Mouse (Mus musculus) mouse trophoblast stem cell (cell line): ENCODE data around the gene Entpd3.

Experiments
- in situ Hi-C, 2 experiments: fragments of 300-500 bp; cut with MseI, MboI; formaldehyde crosslinking; loops; 2 replicates in 1 of 2; 3 replicates in 1 of 2; pipeline ENCODE4 v1.15.1; 2025

Gene Entpd3

DNA sequence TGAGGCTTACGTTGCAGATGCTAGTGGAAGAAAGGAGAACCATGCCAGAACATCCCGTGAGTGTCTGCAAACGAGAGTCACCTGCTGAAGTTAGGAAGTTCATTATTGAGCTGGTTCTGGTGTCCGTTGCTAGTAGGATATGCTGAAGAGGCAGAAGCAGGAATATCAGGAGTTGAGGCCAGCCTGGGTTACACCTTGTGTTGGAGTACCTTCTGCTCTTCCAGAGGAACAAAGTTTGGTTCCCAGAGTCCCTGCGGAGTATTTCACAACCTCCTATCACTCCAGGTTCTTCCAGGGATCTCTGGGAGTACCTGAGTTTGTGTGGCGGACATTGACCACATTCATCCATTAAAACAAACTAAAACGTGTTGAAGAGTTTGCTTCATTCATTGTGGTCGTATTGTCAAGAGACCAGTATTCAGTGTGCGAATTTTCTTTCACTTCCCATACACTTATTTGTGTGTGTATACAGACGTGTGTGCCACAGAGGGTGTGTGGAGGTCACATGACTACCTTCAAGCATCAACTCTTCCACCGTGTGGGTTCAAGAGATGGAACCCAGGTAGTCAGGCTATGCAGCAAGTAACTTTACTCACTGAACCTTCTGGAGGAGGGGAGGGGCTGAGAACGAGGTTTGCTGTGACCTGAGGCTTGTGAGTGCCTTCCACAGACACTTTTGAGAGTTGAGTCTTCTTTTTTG lies 38.2 kb downstream of the Entpd3 start:
- in situ Hi-C loops = loop anchor here in 1 of 2 experiments (10.0 kb wide), 1 partner anchor 143 kb away; no protein-coding TSS in a partner anchor

DNA sequence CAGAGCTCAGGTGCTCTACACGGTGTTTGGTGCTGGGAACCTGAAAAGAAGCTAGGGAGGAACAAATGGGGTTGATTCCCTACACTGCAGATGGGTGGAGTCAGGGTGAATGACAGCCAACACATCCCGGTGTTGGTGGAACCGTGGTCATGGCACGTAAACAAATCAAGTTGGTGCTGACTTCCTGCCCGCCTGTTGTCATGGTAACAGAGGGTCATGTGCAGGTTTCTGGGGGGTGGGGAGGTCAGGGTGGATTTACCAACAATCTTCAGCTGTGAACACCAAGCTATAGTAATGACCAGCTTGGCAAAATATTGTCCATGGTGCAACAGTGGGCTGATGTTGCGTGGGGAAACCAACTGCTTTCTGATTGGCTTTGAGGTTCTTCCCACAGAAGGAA lies 39.1 kb downstream of the Entpd3 start:
- in situ Hi-C loops = loop anchor here in 1 of 2 experiments (10.0 kb wide), 1 partner anchor 144 kb away; no protein-coding TSS in a partner anchor

DNA sequence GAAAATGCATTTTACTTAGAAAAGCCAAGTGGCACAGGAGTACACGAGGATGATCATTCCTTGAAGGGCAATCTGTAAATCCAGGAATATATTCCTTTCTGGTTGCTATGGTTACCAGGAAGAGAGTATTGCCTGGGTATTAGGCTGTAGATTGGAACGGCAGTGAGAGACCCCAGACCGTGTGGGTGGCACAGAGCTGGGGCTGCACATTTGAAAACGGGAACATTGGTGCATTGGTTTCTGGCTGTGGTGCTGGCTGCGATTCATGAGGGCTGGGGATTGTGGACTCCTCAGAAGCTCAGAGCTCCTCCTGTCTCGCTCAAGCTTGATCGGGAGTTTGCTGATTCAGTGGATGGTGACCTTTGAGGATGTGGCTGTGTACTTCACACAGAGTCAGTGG lies 40.2 kb downstream of the Entpd3 start:
- in situ Hi-C loops = loop anchor here in 1 of 2 experiments (10.0 kb wide), 1 partner anchor 145 kb away; no protein-coding TSS in a partner anchor

DNA sequence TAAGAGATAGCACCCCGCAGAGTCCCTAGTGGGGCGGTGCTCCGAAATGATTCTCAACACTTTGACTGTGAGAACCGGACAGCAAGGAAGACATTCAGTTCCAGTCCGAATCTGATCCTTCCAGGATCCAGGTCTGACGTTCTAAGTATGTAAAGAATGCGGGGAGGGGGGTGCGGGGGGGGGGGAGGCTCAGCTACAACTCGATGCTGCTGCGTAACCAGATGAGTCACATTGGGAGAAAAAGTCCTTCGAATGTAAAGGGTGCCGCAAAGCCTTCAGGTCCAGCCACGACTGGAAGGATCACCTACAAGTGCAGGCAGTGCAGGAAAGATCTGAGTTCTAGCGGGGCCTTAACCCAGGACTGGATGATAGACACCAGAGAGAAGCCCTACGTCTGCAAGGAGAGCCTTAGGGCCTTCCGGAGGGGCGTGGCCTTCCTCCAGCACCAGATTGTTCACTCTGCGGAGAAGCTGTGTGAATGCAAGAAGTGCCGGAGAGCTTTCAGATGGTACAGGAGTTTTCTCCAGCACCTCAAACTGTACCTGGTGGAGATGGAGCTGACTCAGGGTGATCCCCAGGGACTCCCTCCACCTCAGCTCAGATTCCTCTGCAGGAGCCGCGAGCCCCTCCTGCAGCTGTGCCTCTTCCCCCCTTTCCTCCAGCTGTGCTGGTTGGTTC lies 42.5 kb downstream of the Entpd3 start:
- in situ Hi-C loops = no loop called here

DNA sequence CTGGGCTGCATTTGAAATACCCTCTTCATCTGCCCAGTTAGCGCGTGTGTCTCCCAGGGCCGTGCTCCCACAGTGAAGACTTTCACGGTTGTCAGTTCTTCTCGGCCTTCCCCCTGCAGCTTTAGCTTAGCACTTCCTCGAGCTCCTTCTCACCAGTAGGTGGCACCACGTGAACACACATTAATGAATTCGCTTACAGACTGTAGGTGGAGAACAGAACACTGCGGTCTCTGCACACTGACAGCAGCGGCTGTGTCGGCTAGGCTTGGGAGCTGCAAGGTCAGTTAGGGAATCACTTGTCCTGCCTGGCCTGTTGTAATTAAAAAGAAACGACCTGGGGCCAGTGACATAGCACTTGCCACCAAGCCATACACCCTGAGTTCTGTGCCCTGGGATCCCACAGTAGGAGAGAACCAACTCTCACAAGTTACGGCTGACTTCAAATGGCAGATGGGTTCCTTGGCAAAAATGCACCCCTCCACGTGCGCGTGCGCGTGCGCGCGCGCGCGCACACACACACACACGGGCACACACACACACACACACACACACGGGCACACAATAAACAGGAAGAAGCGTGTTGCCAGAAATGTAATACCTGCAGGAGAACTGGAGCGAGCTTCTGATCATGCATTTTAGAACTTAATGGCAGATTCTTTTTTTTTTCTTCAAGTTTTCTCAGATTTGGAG lies 43.1 kb downstream of the Entpd3 start:
- in situ Hi-C loops = no loop called here

DNA sequence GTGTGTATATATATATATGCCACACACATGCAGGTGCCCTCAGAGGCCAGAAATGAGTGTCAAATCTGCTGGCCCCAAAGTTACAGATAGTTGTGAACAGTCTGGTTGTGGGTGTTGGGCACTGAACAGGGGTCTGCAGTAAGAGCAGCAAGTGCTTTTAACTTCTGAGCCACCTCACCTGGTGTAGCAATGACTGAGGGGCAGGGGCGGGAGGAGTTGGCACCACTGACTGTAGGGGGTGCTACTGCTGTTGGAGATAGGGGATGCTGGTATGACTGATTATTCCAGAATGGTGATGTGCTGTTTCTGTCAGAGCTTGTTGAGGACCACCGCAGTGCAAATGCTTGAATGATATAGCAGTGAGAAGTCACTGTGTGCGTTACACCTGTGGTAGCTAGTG lies 43.7 kb downstream of the Entpd3 start:
- in situ Hi-C loops = no loop called here

DNA sequence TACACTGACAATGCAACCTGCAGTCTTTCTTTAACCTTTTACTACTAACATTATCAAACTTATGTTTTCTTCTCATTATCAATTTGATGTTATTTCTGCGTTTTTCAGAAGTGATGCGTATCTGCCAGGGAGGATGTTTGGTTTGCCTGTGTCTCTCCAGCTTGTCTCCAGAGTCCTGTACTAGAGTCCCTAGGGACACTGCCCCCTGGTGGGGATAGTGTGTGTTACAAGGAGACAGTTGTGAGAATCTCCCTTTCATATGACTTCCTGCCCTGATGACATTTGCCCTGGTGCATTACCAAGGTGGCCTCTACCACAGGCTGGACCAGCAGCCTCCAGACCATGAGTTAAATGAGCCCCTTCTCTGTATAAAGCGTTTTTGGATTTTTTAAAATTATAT lies 46.9 kb downstream of the Entpd3 start:
- in situ Hi-C loops = no loop called here

DNA sequence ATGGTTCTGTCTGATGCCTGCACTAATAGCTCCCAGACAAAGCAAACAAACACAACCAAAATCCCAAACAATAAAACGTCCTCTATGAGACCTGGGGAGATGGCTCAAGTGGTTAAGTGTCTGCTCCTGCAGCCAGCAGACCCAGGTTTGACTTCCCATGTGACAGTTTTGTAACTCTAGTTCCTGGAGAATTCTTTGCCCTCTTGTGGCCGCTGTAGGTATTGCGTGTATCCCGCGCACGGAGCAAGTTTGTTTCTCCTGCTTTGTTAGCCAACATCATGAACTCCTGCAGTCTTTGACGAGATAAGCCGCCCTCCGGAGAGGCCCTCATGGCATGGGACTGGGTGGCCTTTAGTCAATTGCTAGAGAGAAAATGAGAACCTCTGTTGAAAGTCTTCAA lies 51.9 kb downstream of the Entpd3 start:
- in situ Hi-C loops = loop anchor here in 1 of 2 experiments (5.0 kb wide), 1 partner anchor 89 kb away; no protein-coding TSS in a partner anchor

DNA sequence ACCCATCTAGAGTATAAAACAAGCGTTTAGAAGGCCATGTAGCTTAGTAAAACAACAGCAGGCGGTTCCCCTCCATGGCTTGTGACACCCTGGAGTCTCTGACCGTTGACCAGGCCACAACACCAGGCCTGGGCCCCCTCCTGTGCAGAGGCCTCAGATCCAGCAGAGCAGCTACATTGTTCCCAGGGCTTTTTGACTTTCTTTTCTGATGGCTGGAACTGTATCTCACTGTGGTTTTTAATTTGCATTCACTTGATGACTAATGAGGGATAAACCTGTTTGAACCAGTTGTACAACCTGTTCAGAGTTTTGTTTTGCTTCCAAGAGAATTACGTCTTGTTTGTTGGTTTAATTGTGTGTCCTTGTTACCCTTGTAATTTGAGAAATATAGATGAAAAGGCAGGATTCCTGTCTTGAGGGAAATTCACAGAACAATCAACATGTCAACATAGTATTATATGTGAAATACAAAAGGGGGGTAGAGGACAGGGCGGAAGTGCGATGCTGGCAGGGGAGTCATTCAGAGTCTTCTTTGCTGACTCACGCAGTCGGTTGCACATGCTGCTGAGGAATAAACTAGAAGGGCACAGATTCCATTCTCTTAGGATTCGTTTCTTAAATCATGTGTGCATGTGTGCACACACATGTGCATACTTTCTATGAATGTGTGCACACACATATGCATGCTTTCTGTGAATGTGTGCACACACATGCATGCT lies 53.9 kb downstream of the Entpd3 start:
- in situ Hi-C loops = loop anchor here in 1 of 2 experiments (5.0 kb wide), 1 partner anchor 91 kb away; no protein-coding TSS in a partner anchor

DNA sequence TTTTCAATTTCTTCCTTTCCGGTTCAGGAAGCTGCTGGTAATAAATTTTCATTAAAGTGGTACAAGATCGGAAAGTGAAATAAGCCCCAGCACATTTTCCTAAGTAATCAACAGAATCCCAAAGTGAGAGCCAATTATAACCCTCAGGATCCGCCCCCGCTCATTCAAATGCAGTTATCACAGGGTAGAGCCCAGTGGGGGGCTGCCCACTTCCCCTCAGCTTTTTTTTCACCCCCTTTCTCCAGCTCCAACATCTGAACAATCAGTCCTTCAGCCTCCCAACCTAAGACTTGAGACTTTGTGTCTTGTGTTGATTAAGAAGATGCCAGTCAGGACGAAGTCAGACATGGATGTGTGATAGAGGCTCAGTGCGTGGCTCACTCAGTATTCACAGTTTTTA lies 55.2 kb downstream of the Entpd3 start:
- in situ Hi-C loops = loop anchor here in 1 of 2 experiments (5.0 kb wide), 1 partner anchor 93 kb away; no protein-coding TSS in a partner anchor

DNA sequence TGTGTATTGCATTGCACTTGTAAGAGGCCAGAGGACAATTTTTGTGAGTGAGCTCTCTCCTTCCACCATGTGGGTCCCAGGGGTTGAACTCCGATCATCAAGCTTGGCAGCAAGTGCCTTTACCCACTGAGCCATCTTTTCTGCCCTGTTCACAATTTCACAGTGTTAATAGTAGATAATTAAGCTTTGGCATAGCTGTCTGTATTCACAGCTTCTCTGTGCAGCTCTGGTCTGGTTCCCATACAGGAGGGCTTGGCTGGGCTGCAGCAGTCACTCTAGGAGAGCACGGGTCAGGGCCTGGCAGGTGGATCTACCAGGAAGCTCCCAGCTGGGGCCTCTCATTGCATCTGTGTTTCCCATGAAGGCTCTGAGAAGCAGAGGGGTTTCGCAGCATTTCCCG lies 55.7 kb downstream of the Entpd3 start:
- in situ Hi-C loops = no loop called here

DNA sequence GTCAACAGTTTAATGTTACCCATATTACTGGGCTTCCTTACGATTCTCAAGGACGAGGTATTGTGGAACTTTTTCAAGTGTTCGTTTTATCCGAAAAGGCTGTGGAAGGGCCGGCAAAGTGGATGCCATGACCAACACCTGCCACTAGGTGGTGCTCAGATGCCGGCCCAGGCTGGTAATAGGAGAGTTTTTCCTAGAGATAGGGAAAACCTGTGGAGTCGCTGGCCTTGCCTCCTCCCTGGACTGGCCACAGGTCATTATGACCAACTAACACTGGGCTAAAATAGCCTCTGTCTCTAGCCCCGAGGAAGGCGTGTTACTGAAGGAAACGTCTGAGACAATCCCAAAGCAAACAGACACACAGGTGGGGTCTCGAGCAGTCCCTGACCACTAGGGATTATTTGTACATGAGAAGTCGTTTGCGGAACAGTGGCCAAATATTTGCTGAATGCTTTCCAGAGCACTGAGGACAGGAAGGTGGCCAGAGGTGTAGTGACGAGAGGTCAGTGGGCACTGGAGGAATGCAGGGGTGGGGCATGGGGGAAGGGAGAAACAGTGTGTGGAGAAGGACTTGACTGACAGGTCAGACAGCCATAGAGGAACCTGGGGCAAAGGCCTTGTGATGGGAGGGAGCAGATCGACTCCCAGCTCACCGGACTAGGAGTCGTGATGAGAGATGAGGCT lies 62.0 kb downstream of the Entpd3 start:
- in situ Hi-C loops = loop anchor here in 1 of 2 experiments (10.0 kb wide), 1 partner anchor 333 kb away; no protein-coding TSS in a partner anchor

DNA sequence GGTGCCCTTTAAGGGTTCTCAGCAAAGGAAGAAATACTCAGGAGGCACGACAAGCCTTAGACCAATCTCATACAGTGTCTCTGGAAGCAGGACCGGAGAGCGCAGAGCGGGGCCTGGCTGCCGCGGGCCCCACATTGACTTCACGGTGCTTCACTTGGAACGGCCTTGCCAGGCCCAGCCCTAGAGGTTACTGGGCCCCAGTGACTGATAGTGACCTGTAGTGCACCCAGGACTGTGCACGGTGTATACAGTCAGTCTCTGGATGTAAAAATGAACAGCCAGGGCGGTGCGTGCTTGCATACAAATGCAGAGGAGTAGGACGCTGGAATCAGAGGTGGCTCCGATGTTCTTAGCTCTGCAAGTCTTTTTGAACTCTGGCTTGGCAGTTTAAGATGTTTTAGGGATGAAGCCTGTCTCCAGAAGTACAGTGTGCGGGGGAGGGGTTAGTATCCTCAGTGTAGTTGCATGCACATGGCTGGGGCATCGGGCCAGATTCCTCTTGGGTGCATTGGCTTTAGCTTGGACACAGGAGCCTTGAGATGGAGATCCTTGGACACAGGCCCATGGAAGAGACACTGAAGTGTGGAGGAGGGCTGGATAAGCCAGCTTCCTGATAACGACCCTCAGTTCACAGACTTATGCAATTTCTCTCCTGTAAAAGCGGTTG lies 62.7 kb downstream of the Entpd3 start:
- in situ Hi-C loops = loop anchor here in 1 of 2 experiments (10.0 kb wide), 1 partner anchor 332 kb away; no protein-coding TSS in a partner anchor

DNA sequence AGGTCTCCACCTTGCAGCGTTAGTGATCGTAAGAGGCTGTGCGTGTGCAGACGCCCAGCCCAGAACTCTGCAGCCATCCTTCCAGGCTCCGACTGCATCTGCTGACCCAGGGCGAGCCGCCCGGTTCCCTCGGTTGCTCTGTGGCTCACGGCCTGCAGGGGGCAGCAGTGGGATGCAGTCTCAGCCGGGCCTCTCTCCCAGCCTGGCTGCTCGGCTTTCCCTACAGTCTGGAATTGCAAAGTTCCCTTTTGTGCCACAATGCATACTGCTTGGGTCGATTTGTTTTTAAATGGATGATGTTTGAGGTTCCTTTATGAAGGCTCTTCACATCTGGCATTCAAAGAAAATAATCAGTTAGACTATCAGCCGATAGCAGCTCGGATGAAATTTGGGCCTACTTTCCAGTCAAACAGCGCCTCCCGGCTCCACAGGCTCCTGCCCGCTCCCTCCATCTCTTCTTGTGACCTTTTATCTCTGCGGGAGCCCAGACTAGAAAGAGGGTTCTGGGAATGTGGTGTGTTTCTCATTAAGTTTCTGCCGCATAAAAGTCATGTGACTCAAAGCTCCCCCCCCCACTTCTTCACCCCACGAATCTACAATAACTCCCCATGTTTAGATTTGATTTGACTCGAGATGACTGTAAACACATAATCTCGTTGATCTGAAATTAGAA lies 63.4 kb downstream of the Entpd3 start:
- in situ Hi-C loops = loop anchor here in 1 of 2 experiments (10.0 kb wide), 1 partner anchor 332 kb away; no protein-coding TSS in a partner anchor

DNA sequence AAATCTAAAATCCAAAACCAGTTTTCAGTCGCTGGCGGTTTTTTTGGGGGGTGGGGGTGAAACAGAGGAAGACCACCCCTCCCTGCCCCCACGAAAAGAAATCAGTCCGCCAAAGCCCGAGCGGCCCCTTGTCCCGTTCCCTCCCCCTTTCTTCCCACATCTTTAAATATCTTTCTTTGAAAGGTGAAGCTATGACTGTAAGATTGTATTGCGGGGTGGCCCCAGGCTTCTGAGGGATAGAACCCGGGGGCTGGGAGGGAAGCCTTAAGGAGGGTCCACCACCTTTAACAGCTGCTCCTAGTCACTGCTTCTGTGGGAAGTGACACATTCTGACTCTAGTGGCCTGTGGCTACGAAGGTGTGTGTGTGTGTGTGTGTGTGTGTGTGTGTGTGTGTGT lies 63.9 kb downstream of the Entpd3 start:
- in situ Hi-C loops = loop anchor here in 1 of 2 experiments (10.0 kb wide), 1 partner anchor 331 kb away; no protein-coding TSS in a partner anchor

DNA sequence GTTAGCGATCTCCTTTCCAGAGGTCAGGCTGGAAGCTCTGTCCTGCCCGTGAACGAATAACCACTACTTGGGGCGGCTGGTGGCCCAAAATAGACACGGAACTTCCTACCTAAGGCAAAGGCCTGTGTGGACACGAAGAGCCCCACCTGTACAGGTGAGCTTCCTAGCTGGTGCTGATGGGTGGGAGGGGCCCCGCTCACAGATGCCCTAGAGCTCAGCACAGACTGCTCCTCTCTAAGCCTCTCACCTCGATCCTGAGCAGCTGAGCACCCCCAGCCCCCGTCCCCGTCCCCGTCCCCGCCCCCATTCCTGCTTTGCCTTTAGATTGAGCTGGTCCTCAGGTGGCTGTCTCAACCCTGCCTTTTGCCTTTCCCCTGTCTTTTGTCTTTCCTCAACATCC lies 64.3 kb downstream of the Entpd3 start:
- in situ Hi-C loops = loop anchor here in 1 of 2 experiments (10.0 kb wide), 1 partner anchor 331 kb away; no protein-coding TSS in a partner anchor

DNA sequence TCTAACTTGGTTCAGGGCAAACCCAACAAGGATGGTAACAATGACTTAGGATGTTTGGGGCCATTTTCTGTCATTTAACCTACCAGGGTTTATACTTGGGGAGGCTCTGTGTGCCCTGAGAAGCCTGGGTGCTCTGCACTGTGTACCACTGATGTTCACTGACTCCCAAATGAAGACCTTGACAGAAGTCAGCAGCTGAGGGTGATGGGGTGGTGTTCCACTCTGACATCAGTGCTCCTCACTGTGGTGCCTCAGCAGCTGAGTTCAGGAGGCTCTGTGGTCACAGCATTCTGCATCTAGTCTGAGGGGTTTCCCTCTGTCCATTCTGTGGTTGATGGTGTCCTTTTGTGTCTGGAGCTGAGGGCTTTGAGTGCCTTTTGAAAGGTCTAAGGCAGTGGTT lies 71.4 kb downstream of the Entpd3 start:
- in situ Hi-C loops = no loop called here

DNA sequence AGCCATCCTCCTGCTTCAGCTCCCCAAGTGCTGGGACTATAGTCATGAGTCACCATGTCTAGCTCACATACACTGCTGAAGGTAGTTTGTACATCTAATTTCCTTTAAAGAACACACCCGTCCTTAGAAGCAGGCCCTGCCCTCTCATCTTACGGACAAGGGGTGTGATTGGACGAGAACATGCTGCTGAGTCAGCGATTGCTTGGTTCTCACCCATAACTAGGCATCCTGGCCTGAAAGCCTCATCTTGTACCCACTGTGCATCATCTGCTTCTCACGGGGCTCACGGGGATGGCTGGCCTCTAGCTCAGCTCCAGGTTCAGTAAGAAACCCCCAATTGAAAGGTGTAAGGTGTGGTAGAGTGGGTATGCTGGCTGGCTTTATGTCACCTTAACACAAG lies 74.4 kb downstream of the Entpd3 start:
- in situ Hi-C loops = no loop called here
